Mouse (Mus musculus): ENCODE measurements at regions not wholly inside any gene's neighbourhood (a gene's known extent, or its start where the extent isn't known, plus 50 kb on each side); places are given as distances from the start of the nearest gene placed in this dataset.

- TF ChIP-seq CTCF (IDR thresholded peaks at IDR 0.05), result no peak; the same call in 1 of the 2 replicates
- intact Hi-C loops (cut with DNase I), result no loop called here
- DNase-seq (ENCODE audit: extremely low spot score in 1 of 2, low spot score in 2 of 2), result no peak
- Histone ChIP-seq H3K27ac (0 out of 2 replicates have a peak overlapping the region, but pooled peaks have one; percentile 15), H3K4me3 (no peak overlapping the region)
Observed at GRCm38 (mm10) chr13:107923129-107924114, 120.8 kb upstream of the Smim15 start.

- no peak overlapping the region for H3K27ac ChIP-seq
- H3K4me3 ChIP-seq, result no peak overlapping the region
- DNase-seq (ENCODE audit: extremely low spot score in 1 of 2, low spot score in 2 of 2), result no peak
- intact Hi-C loops (cut with DNase I), result no loop called here
- no peak for TF ChIP-seq CTCF (IDR thresholded peaks at IDR 0.05)
Observed at GRCm38 (mm10) chr13:107919403-107919802, 124.8 kb upstream of the Smim15 start.

- no peak for DNase-seq (ENCODE audit: extremely low spot score in 1 of 2, low spot score in 2 of 2)
- intact Hi-C loops (cut with DNase I), result no loop called here
Observed at GRCm38 (mm10) chr13:107918478-107918877, 125.8 kb upstream of the Smim15 start.

GRCm38 (mm10) chr13:107918065-107918464, 126.2 kb upstream of the Smim15 start:
- no peak for TF ChIP-seq CTCF (IDR thresholded peaks at IDR 0.05)
- no peak for DNase-seq (ENCODE audit: extremely low spot score in 1 of 2, low spot score in 2 of 2)
- Histone ChIP-seq H3K4me3 (no peak overlapping the region), H3K27ac (no peak overlapping the region)
- intact Hi-C loops (cut with DNase I), result no loop called here

More at GRCm38 (mm10) chr13:107918478-107918877, 125.8 kb upstream of the Smim15 start:
- no peak overlapping the region for H3K27ac ChIP-seq
- no peak overlapping the region for H3K4me3 ChIP-seq
- TF ChIP-seq CTCF (IDR thresholded peaks at IDR 0.05), result no peak

- Histone ChIP-seq H3K4me3 (no peak overlapping the region), H3K27ac (no peak overlapping the region)
- DNase-seq (ENCODE audit: extremely low spot score in 1 of 2, low spot score in 2 of 2), result no peak
- TF ChIP-seq CTCF (IDR thresholded peaks at IDR 0.05), result no peak
- intact Hi-C loops (cut with DNase I), result no loop called here
Observed at GRCm38 (mm10) chr13:107917564-107917963, 126.7 kb upstream of the Smim15 start.

- no peak for TF ChIP-seq CTCF (IDR thresholded peaks at IDR 0.05)
- Histone ChIP-seq H3K27ac (no peak overlapping the region), H3K4me3 (no peak overlapping the region)
- no peak for DNase-seq (ENCODE audit: extremely low spot score in 1 of 2, low spot score in 2 of 2)
- intact Hi-C loops (cut with DNase I), result no loop called here
Observed at GRCm38 (mm10) chr13:107910125-107910524, 134.1 kb upstream of the Smim15 start.

- H3K4me3 ChIP-seq, result no peak overlapping the region
- intact Hi-C loops (cut with DNase I), result no loop called here
- H3K27ac ChIP-seq, result no peak overlapping the region
- DNase-seq (ENCODE audit: extremely low spot score in 1 of 2, low spot score in 2 of 2), result no peak
- TF ChIP-seq CTCF (IDR thresholded peaks at IDR 0.05), result no peak; the same call in 1 of the 2 replicates
Observed at GRCm38 (mm10) chr13:107909343-107910067, 134.7 kb upstream of the Smim15 start.

- intact Hi-C loops (cut with DNase I), result no loop called here
- no peak overlapping the region for H3K27ac ChIP-seq
- no peak overlapping the region for H3K4me3 ChIP-seq
- DNase-seq (ENCODE audit: extremely low spot score in 1 of 2, low spot score in 2 of 2), result no peak
- TF ChIP-seq CTCF (IDR thresholded peaks at IDR 0.05), result no peak
Observed at GRCm38 (mm10) chr13:107907966-107908365, 136.3 kb upstream of the Smim15 start.

GRCm38 (mm10) chr13:107904851-107905250, 139.4 kb upstream of the Smim15 start:
- no peak overlapping the region for H3K27ac ChIP-seq
- H3K4me3 ChIP-seq, result no peak overlapping the region
- DNase-seq (ENCODE audit: extremely low spot score in 1 of 2, low spot score in 2 of 2), result no peak
- intact Hi-C loops (cut with DNase I), result loop anchor here (5.0 kb wide), 1 partner anchor 47 kb away; no protein-coding TSS in a partner anchor
- TF ChIP-seq CTCF (IDR thresholded peaks at IDR 0.05), result no peak

GRCm38 (mm10) chr13:107904051-107904740, 140.1 kb upstream of the Smim15 start:
- Histone ChIP-seq H3K27ac (no peak overlapping the region), H3K4me3 (no peak overlapping the region)
- DNase-seq (ENCODE audit: extremely low spot score in 1 of 2, low spot score in 2 of 2), result no peak
- TF ChIP-seq CTCF (IDR thresholded peaks at IDR 0.05), result no peak
- intact Hi-C loops (cut with DNase I), result loop anchor here (5.0 kb wide), 1 partner anchor 48 kb away; no protein-coding TSS in a partner anchor

- TF ChIP-seq CTCF (IDR thresholded peaks at IDR 0.05), result no peak
- intact Hi-C loops (cut with DNase I), result loop anchor here (5.0 kb wide), 1 partner anchor 49 kb away; no protein-coding TSS in a partner anchor
- Histone ChIP-seq H3K27ac (no peak overlapping the region), H3K4me3 (no peak overlapping the region)
- DNase-seq (ENCODE audit: extremely low spot score in 1 of 2, low spot score in 2 of 2), result no peak
Observed at GRCm38 (mm10) chr13:107903150-107903959, 140.9 kb upstream of the Smim15 start.

Measured in left cerebral cortex, adult 2 months (tissue).